Mouse (Mus musculus): Measurements from ENCODE around the gene App. TPM values are rescaled to one million over a fixed set of nuclear protein-coding genes. Genes with fewer than 3 reads are reported as not detected.

The App gene
- polyA plus RNA-seq, 1 experiment from 2014 or later = 44.5 TPM

DNA sequence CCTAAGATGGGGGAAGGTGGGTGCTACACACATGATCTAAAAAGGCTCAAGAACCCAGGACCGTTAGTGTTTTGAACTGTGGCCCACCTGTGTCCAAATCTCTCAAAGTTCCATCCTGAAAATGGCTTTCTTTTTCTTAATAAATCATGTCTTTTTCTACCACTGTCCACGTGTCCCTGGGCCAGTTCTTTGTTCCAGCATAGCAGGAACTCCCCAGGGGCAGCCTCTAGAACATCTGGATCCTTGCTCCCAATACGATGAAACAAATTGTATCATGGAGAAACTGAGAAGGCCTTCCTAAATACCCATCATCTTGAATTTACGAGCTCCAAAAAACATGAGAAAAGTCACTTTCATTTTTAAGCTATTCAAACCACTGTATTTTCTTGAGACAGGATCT is 182.6 kb downstream of the App start:
- 76% methylated on average over 4 of the region's 4 CpGs for WGBS
- no peaks in the 10 kb centered on the region for H3K36me3 ChIP-seq (ENCODE audit: control insufficient read depth, insufficient read depth, low read length)
- H3K27ac ChIP-seq (ENCODE audit: low read depth, low read length) = no peak overlapping the region
- no peak overlapping the region for H3K4me3 ChIP-seq (ENCODE audit: low read depth, low read length)
- H3K4me2 ChIP-seq = no peak overlapping the region
- H3K4me1 ChIP-seq (replicated peaks; ENCODE audit: control insufficient read depth, insufficient read depth, low read length) = no peaks in the 10 kb centered on the region
- no peak for ATAC-seq (replicated peaks; ENCODE audit: low FRiP score)
- no peaks in the 10 kb centered on the region for H3K27me3 ChIP-seq (replicated peaks; ENCODE audit: control insufficient read depth, insufficient read depth, low read length)
- H3K9ac ChIP-seq (ENCODE audit: low read depth, low read length) = no peak overlapping the region
- no peaks in the 10 kb centered on the region for H3K9me3 ChIP-seq (ENCODE audit: control insufficient read depth, low read length)
- no peak for DNase-seq (ENCODE audit: low spot score)

DNA sequence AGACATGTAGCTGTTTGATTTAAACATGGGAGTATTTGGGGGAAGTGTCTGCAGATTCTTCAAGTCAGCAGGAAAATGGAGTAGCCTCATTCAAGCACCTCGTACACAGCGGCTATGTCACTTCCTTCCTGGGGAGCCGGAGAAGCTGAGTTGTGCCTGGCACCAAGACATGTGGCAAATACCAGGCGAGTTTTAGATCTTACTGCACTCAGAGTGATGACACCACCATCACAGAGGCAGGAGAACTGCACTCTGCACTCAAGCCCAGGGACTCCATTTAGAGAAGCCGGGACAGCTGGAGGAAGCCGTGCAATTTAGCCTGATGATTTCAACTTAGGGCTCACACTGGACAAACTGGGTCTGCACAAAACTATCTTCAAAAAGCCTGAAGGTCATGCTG is 183.6 kb downstream of the App start:
- Histone ChIP-seq H3K27ac (ENCODE audit: low read depth, low read length) (no peak overlapping the region), H3K27me3 (replicated peaks; ENCODE audit: control insufficient read depth, insufficient read depth, low read length) (no peaks in the 10 kb centered on the region), H3K4me2 (no peak overlapping the region), H3K4me3 (ENCODE audit: low read depth, low read length) (no peak overlapping the region), H3K4me1 (replicated peaks; ENCODE audit: control insufficient read depth, insufficient read depth, low read length) (no peaks in the 10 kb centered on the region), H3K9me3 (ENCODE audit: control insufficient read depth, low read length) (no peaks in the 10 kb centered on the region), H3K36me3 (ENCODE audit: control insufficient read depth, insufficient read depth, low read length) (no peaks in the 10 kb centered on the region), H3K9ac (ENCODE audit: low read depth, low read length) (no peak overlapping the region)
- ATAC-seq (replicated peaks; ENCODE audit: low FRiP score) (no peak), DNase-seq (ENCODE audit: low spot score) (no peak)
- WGBS = 66% methylated on average over 6 of the region's 6 CpGs

DNA sequence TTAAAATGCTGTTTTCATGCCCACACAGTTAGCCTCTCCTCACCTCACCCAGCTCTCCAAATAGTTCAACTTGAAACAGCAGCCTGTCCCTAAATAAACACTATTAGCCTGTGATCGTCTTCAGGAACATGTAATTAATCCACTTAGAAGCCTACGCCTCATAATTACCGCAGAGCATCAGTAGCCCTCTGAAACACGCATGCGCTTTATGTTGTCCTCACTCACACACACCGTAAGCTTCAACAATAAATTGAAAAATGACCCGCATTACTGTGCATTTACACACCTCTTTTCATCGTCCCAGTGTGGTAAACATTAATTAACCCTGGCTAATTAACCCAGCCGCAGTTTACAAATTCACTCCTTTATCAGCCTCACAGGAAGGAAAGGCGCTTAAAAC is 184.1 kb downstream of the App start:
- Histone ChIP-seq H3K36me3 (ENCODE audit: control insufficient read depth, insufficient read depth, low read length) (no peaks in the 10 kb centered on the region), H3K27me3 (replicated peaks; ENCODE audit: control insufficient read depth, insufficient read depth, low read length) (no peaks in the 10 kb centered on the region), H3K9me3 (ENCODE audit: control insufficient read depth, low read length) (no peaks in the 10 kb centered on the region), H3K4me3 (ENCODE audit: low read depth, low read length) (no peak overlapping the region), H3K4me1 (replicated peaks; ENCODE audit: control insufficient read depth, insufficient read depth, low read length) (no peaks in the 10 kb centered on the region), H3K4me2 (no peak overlapping the region), H3K9ac (ENCODE audit: low read depth, low read length) (no peak overlapping the region), H3K27ac (ENCODE audit: low read depth, low read length) (no peak overlapping the region)
- WGBS = 87% methylated on average over 10 of the region's 10 CpGs
- no peak for ATAC-seq (replicated peaks; ENCODE audit: low FRiP score)
- no peak for DNase-seq (ENCODE audit: low spot score)

DNA sequence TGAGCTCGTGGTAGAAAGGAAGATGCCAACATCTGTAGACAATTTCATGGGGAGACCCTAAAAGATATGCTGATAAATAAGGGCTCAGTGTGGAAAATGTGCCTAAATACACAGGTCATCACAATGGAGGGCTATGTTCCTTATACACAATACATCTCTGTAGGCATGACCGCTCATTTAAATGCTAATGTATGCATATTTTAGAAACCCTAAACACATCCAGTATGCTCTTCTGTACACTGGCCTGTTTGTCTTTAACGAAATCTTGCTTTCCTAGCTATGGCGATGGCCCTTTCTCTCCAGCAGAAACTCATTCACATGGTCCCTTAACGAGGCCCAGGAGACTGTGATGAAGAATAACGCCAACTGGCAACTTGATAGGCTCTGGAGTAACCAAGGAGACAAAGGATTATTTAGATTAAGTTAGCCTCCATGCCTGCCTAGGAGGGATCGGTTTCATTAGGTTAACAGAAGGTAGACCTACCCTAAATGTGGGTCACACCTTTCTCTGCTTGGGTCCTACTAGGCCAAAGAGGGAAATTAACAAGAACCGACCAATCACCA is 185.8 kb downstream of the App start:
- Histone ChIP-seq H3K4me3 (ENCODE audit: low read depth, low read length) (no peak overlapping the region), H3K4me2 (no peak overlapping the region), H3K4me1 (replicated peaks; ENCODE audit: control insufficient read depth, insufficient read depth, low read length) (no peaks in the 10 kb centered on the region), H3K27me3 (replicated peaks; ENCODE audit: control insufficient read depth, insufficient read depth, low read length) (no peaks in the 10 kb centered on the region), H3K36me3 (ENCODE audit: control insufficient read depth, insufficient read depth, low read length) (no peaks in the 10 kb centered on the region), H3K9me3 (ENCODE audit: control insufficient read depth, low read length) (no peaks in the 10 kb centered on the region), H3K9ac (ENCODE audit: low read depth, low read length) (no peak overlapping the region), H3K27ac (ENCODE audit: low read depth, low read length) (no peak overlapping the region)
- DNase-seq (ENCODE audit: low spot score) (no peak), ATAC-seq (replicated peaks; ENCODE audit: low FRiP score) (no peak)
- 81% methylated on average over 8 of the region's 8 CpGs for WGBS

DNA sequence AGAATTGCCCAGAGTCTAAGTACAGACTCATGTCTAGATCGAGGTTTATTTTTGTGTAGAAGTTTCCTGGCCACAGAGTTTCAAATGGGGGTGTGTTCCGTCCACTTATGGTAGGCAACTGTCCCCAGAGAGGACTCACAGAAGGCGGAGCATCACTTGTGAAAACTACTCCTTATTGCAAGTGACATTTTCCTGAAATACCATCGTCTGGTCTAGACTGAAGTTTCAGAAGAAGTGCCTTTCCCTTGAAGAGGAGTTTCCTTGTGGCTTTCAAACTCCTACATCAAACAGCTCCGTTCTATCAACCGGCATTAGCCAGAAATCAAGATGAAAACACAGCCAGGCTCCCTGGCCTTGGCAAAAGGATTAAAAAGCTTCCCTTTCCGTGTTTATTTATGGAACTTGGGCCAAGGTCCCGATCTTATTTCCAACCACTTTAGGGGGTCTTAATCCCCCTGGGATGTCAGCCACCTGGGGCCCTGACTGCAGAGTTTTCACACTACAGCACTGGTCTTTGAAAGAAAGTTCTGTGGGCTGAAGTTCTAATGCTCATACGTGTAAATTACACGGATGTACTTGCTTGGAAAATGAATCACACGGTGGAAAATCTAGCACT is 187.4 kb downstream of the App start:
- H3K4me3 ChIP-seq (ENCODE audit: low read depth, low read length) = no peak overlapping the region
- ATAC-seq (replicated peaks; ENCODE audit: low FRiP score) = no peak
- 82% methylated on average over 11 of the region's 11 CpGs for WGBS
- no peaks in the 10 kb centered on the region for H3K27me3 ChIP-seq (replicated peaks; ENCODE audit: control insufficient read depth, insufficient read depth, low read length)
- DNase-seq (ENCODE audit: low spot score) = no peak
- no peaks in the 10 kb centered on the region for H3K4me1 ChIP-seq (replicated peaks; ENCODE audit: control insufficient read depth, insufficient read depth, low read length)
- no peak overlapping the region for H3K9ac ChIP-seq (ENCODE audit: low read depth, low read length)
- no peak overlapping the region for H3K4me2 ChIP-seq
- H3K27ac ChIP-seq (ENCODE audit: low read depth, low read length) = no peak overlapping the region
- no peaks in the 10 kb centered on the region for H3K9me3 ChIP-seq (ENCODE audit: control insufficient read depth, low read length)
- no peaks in the 10 kb centered on the region for H3K36me3 ChIP-seq (ENCODE audit: control insufficient read depth, insufficient read depth, low read length)

DNA sequence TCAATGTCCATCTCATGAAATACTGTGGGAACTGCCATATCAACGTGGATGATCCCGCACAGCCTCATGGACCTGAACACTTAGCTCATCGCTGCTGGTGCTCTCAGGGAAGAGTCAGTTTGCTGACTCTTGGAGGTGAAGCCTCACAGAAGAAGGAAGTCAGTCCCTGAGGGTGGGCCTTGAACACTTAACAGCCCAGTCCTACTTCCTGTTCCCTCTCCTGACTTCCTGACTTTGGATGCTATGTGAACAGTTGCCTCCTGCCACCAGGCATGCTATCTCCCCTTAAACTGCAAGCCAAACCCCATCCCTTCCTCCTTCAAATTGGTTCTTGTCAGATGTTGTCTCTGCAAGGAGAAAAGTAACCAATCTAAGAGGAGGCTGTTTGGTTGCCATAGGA is 188.2 kb downstream of the App start:
- Histone ChIP-seq H3K27me3 (replicated peaks; ENCODE audit: control insufficient read depth, insufficient read depth, low read length) (no peaks in the 10 kb centered on the region), H3K9ac (ENCODE audit: low read depth, low read length) (no peak overlapping the region), H3K4me2 (no peak overlapping the region), H3K4me3 (ENCODE audit: low read depth, low read length) (no peak overlapping the region), H3K9me3 (ENCODE audit: control insufficient read depth, low read length) (no peaks in the 10 kb centered on the region), H3K36me3 (ENCODE audit: control insufficient read depth, insufficient read depth, low read length) (no peaks in the 10 kb centered on the region), H3K4me1 (replicated peaks; ENCODE audit: control insufficient read depth, insufficient read depth, low read length) (no peaks in the 10 kb centered on the region), H3K27ac (ENCODE audit: low read depth, low read length) (no peak overlapping the region)
- 84% methylated on average over 3 of the region's 3 CpGs for WGBS
- ATAC-seq (replicated peaks; ENCODE audit: low FRiP score) (no peak), DNase-seq (ENCODE audit: low spot score) (no peak)

DNA sequence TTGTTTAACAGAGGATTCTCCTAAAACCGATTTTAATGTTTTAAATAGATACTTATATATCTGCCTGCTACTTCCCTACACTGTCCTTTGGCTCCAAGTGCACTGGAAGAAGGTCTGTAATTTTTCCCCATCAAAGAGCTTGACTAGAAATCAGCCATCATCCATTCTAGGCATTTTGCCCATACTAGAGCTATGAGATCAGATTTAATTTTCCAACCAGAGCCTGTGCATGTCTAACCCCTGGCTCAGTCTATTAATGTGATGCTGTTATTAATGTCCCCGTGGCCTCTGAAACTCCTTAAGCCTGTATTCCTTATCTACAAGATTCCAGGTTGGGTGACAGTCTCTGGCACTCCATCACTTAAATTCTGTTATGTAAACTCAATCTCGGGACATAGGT is 190.1 kb downstream of the App start:
- no peaks in the 10 kb centered on the region for H3K36me3 ChIP-seq (ENCODE audit: control insufficient read depth, insufficient read depth, low read length)
- no peak overlapping the region for H3K9ac ChIP-seq (ENCODE audit: low read depth, low read length)
- H3K4me1 ChIP-seq (replicated peaks; ENCODE audit: control insufficient read depth, insufficient read depth, low read length) = no peaks in the 10 kb centered on the region
- H3K4me2 ChIP-seq = no peak overlapping the region
- no peaks in the 10 kb centered on the region for H3K9me3 ChIP-seq (ENCODE audit: control insufficient read depth, low read length)
- no peak overlapping the region for H3K27ac ChIP-seq (ENCODE audit: low read depth, low read length)
- DNase-seq (ENCODE audit: low spot score) (no peak), ATAC-seq (replicated peaks; ENCODE audit: low FRiP score) (no peak)
- no peak overlapping the region for H3K4me3 ChIP-seq (ENCODE audit: low read depth, low read length)
- H3K27me3 ChIP-seq (replicated peaks; ENCODE audit: control insufficient read depth, insufficient read depth, low read length) = no peaks in the 10 kb centered on the region
- 78% methylated on average over 3 of the region's 3 CpGs for WGBS

DNA sequence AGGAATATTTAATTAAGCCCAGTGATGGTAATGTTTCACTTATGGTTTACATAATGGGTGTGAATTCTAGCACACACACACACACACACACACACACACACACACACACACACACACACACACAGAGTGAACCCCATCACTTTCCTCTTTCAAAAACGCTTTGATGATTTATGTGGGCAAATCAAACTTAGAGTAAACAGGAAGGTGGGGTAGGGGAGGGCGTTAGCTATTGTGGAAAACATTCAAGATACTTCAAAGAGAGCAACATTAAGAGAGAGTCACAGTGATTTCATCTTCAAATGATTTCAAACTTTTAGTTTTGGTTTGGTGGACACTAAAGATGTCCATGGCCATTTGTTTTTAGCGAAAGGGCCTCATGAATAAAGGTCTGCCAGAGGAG is 191.0 kb downstream of the App start:
- H3K9ac ChIP-seq (ENCODE audit: low read depth, low read length) = no peak overlapping the region
- no peak overlapping the region for H3K4me3 ChIP-seq (ENCODE audit: low read depth, low read length)
- ATAC-seq (replicated peaks; ENCODE audit: low FRiP score) (no peak), DNase-seq (ENCODE audit: low spot score) (no peak)
- no peak overlapping the region for H3K27ac ChIP-seq (ENCODE audit: low read depth, low read length)
- no peaks in the 10 kb centered on the region for H3K9me3 ChIP-seq (ENCODE audit: control insufficient read depth, low read length)
- no peaks in the 10 kb centered on the region for H3K4me1 ChIP-seq (replicated peaks; ENCODE audit: control insufficient read depth, insufficient read depth, low read length)
- no peak overlapping the region for H3K4me2 ChIP-seq
- H3K36me3 ChIP-seq (ENCODE audit: control insufficient read depth, insufficient read depth, low read length) = no peaks in the 10 kb centered on the region
- no peaks in the 10 kb centered on the region for H3K27me3 ChIP-seq (replicated peaks; ENCODE audit: control insufficient read depth, insufficient read depth, low read length)
- WGBS = 72% methylated on average over 3 of the region's 3 CpGs

DNA sequence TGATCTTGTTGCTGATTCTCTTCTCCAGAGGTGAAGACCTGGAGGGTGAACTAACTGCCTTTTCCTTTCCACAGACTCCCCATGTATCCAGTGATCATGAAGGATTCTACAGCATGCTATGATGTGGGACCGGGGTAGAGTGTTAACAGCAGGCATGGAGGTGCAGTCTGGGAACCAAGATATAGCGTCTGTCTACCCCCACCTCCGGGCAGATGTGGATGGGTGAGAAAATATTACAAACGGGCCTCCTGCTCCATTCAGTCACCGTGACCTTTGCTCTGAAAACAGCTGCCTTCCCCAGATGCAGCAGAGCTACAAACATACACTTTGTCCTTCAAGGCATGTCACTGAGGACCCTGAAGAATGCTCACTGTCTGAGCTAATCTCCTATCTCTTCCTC is 195.0 kb downstream of the App start:
- Histone ChIP-seq H3K9ac (ENCODE audit: low read depth, low read length) (no peak overlapping the region), H3K27ac (ENCODE audit: low read depth, low read length) (no peak overlapping the region), H3K27me3 (replicated peaks; ENCODE audit: control insufficient read depth, insufficient read depth, low read length) (no peaks in the 10 kb centered on the region), H3K36me3 (ENCODE audit: control insufficient read depth, insufficient read depth, low read length) (no peaks in the 10 kb centered on the region), H3K4me1 (replicated peaks; ENCODE audit: control insufficient read depth, insufficient read depth, low read length) (no peaks in the 10 kb centered on the region), H3K4me2 (no peak overlapping the region), H3K9me3 (ENCODE audit: control insufficient read depth, low read length) (no peaks in the 10 kb centered on the region), H3K4me3 (ENCODE audit: low read depth, low read length) (no peak overlapping the region)
- 74% methylated on average over 5 of the region's 5 CpGs for WGBS
- no peak for DNase-seq (ENCODE audit: low spot score)
- ATAC-seq (replicated peaks; ENCODE audit: low FRiP score) = no peak
